Mouse (Mus musculus): Measurements from ENCODE around the gene Dock9. TPM values are rescaled to one million over a fixed set of nuclear protein-coding genes. Genes with fewer than 3 reads are reported as not detected.

The Dock9 gene
- polyA plus RNA-seq, 1 experiment from 2014 or later: 6.2 TPM

- H3K36me3 ChIP-seq: no peaks in the 10 kb centered on the region
- H3K4me3 ChIP-seq: no peak overlapping the region
- H3K4me1 ChIP-seq: no peaks in the 10 kb centered on the region
- no peak overlapping the region for H3K27ac ChIP-seq
- H3K27me3 ChIP-seq: no peaks in the 10 kb centered on the region
- H3K9me3 ChIP-seq (replicated peaks): no peaks in the 10 kb centered on the region
- H3K4me2 ChIP-seq (replicated peaks): no peak overlapping the region
- WGBS: 88% methylated on average over 15 of the region's 15 CpGs
- ATAC-seq (ENCODE audit: low FRiP score): no peak
- H3K9ac ChIP-seq: no peak overlapping the region
These were observed 137.3 kb downstream of the Dock9 start for GRCm38 (mm10) chr14:121660167-121660894.

GRCm38 (mm10) chr14:121659061-121659824 lies 138.4 kb downstream of the Dock9 start:
- H3K4me1 ChIP-seq: no peaks in the 10 kb centered on the region
- no peak for ATAC-seq (ENCODE audit: low FRiP score)
- no peak overlapping the region for H3K27ac ChIP-seq
- H3K36me3 ChIP-seq: no peaks in the 10 kb centered on the region
- H3K27me3 ChIP-seq: no peaks in the 10 kb centered on the region
- H3K4me3 ChIP-seq: no peak overlapping the region
- no peak overlapping the region for H3K9ac ChIP-seq
- H3K9me3 ChIP-seq (replicated peaks): no peaks in the 10 kb centered on the region
- WGBS: 83% methylated on average over 12 of the region's 12 CpGs
- no peak overlapping the region for H3K4me2 ChIP-seq (replicated peaks)

GRCm38 (mm10) chr14:121658537-121658936 lies 139.1 kb downstream of the Dock9 start:
- no peak overlapping the region for H3K27ac ChIP-seq
- ATAC-seq (ENCODE audit: low FRiP score): no peak
- no peaks in the 10 kb centered on the region for H3K36me3 ChIP-seq
- no peak overlapping the region for H3K4me2 ChIP-seq (replicated peaks)
- no peaks in the 10 kb centered on the region for H3K4me1 ChIP-seq
- H3K9ac ChIP-seq: no peak overlapping the region
- no peak overlapping the region for H3K4me3 ChIP-seq
- 89% methylated on average over 9 of the region's 9 CpGs for WGBS
- no peaks in the 10 kb centered on the region for H3K27me3 ChIP-seq
- no peaks in the 10 kb centered on the region for H3K9me3 ChIP-seq (replicated peaks)

GRCm38 (mm10) chr14:121657633-121658032 lies 140.0 kb downstream of the Dock9 start:
- Histone ChIP-seq H3K27me3 (no peaks in the 10 kb centered on the region), H3K36me3 (no peaks in the 10 kb centered on the region), H3K9me3 (replicated peaks) (no peaks in the 10 kb centered on the region), H3K4me3 (no peak overlapping the region), H3K4me2 (replicated peaks) (no peak overlapping the region), H3K4me1 (no peaks in the 10 kb centered on the region), H3K9ac (no peak overlapping the region), H3K27ac (no peak overlapping the region)
- WGBS: 86% methylated on average over 7 of the region's 7 CpGs
- no peak for ATAC-seq (ENCODE audit: low FRiP score)

- no peaks in the 10 kb centered on the region for H3K27me3 ChIP-seq
- no peak overlapping the region for H3K4me3 ChIP-seq
- no peak overlapping the region for H3K9ac ChIP-seq
- no peaks in the 10 kb centered on the region for H3K9me3 ChIP-seq (replicated peaks)
- 91% methylated on average over 10 of the region's 10 CpGs for WGBS
- no peaks in the 10 kb centered on the region for H3K4me1 ChIP-seq
- H3K27ac ChIP-seq: no peak overlapping the region
- ATAC-seq (ENCODE audit: low FRiP score): no peak
- H3K36me3 ChIP-seq: no peaks in the 10 kb centered on the region
- no peak overlapping the region for H3K4me2 ChIP-seq (replicated peaks)
These were observed 140.7 kb downstream of the Dock9 start for GRCm38 (mm10) chr14:121656912-121657311.

GRCm38 (mm10) chr14:121654977-121655376 lies 142.7 kb downstream of the Dock9 start:
- Histone ChIP-seq H3K27ac (no peak overlapping the region), H3K27me3 (no peaks in the 10 kb centered on the region), H3K9ac (no peak overlapping the region), H3K4me2 (replicated peaks) (no peak overlapping the region), H3K9me3 (replicated peaks) (no peaks in the 10 kb centered on the region), H3K4me3 (no peak overlapping the region), H3K4me1 (0 out of 2 replicates have a peak, but pooled peaks cover under 1% of the 10 kb centered on the region), H3K36me3 (no peaks in the 10 kb centered on the region)
- ATAC-seq (ENCODE audit: low FRiP score): no peak
- WGBS: 76% methylated on average over 2 of the region's 2 CpGs

GRCm38 (mm10) chr14:121654416-121654967 lies 143.1 kb downstream of the Dock9 start:
- Histone ChIP-seq H3K9me3 (replicated peaks) (no peaks in the 10 kb centered on the region), H3K4me3 (no peak overlapping the region), H3K9ac (no peak overlapping the region), H3K27me3 (no peaks in the 10 kb centered on the region), H3K36me3 (no peaks in the 10 kb centered on the region), H3K27ac (no peak overlapping the region), H3K4me1 (0 out of 2 replicates have a peak, but pooled peaks cover 3% of the 10 kb centered on the region), H3K4me2 (replicated peaks) (no peak overlapping the region)
- 75% methylated on average over 7 of the region's 7 CpGs for WGBS
- ATAC-seq (ENCODE audit: low FRiP score): no peak

GRCm38 (mm10) chr14:121653717-121654116 lies 143.9 kb downstream of the Dock9 start:
- Histone ChIP-seq H3K4me3 (no peak overlapping the region), H3K9ac (no peak overlapping the region), H3K27me3 (no peaks in the 10 kb centered on the region), H3K4me2 (replicated peaks) (no peak overlapping the region), H3K9me3 (replicated peaks) (no peaks in the 10 kb centered on the region), H3K27ac (no peak overlapping the region), H3K36me3 (no peaks in the 10 kb centered on the region), H3K4me1 (0 out of 2 replicates have a peak, but pooled peaks cover 3% of the 10 kb centered on the region)
- no peak for ATAC-seq (ENCODE audit: low FRiP score)
- WGBS: 84% methylated on average over 10 of the region's 10 CpGs

GRCm38 (mm10) chr14:121653241-121653640 lies 144.4 kb downstream of the Dock9 start:
- Histone ChIP-seq H3K4me1 (0 out of 2 replicates have a peak, but pooled peaks cover 3% of the 10 kb centered on the region), H3K4me2 (replicated peaks) (no peak overlapping the region), H3K27me3 (no peaks in the 10 kb centered on the region), H3K9me3 (replicated peaks) (no peaks in the 10 kb centered on the region), H3K27ac (no peak overlapping the region), H3K9ac (no peak overlapping the region), H3K36me3 (no peaks in the 10 kb centered on the region), H3K4me3 (no peak overlapping the region)
- WGBS: 89% methylated on average over 7 of the region's 7 CpGs
- ATAC-seq (ENCODE audit: low FRiP score): no peak

GRCm38 (mm10) chr14:121648581-121649060 lies 149.0 kb downstream of the Dock9 start:
- H3K4me2 ChIP-seq (replicated peaks): no peak overlapping the region
- 0 out of 2 replicates have a peak, but pooled peaks cover 3% of the 10 kb centered on the region for H3K4me1 ChIP-seq
- H3K36me3 ChIP-seq: 0 out of 2 replicates have a peak, but pooled peaks cover under 1% of the 10 kb centered on the region
- ATAC-seq (ENCODE audit: low FRiP score): no peak
- WGBS: 58% methylated on average over 9 of the region's 9 CpGs
- H3K4me3 ChIP-seq: no peak overlapping the region
- H3K27me3 ChIP-seq: no peaks in the 10 kb centered on the region
- no peaks in the 10 kb centered on the region for H3K9me3 ChIP-seq (replicated peaks)
- H3K27ac ChIP-seq: 0 out of 2 replicates have a peak overlapping the region, but pooled peaks have one; percentile 7
- no peak overlapping the region for H3K9ac ChIP-seq

GRCm38 (mm10) chr14:121647693-121648092 lies 149.9 kb downstream of the Dock9 start:
- Histone ChIP-seq H3K4me2 (replicated peaks) (no peak overlapping the region), H3K27me3 (no peaks in the 10 kb centered on the region), H3K4me1 (0 out of 2 replicates have a peak, but pooled peaks cover 3% of the 10 kb centered on the region), H3K36me3 (0 out of 2 replicates have a peak, but pooled peaks cover 2% of the 10 kb centered on the region), H3K4me3 (no peak overlapping the region), H3K27ac (no peak overlapping the region), H3K9me3 (replicated peaks) (no peaks in the 10 kb centered on the region), H3K9ac (no peak overlapping the region)
- 88% methylated on average over 6 of the region's 6 CpGs for WGBS
- no peak for ATAC-seq (ENCODE audit: low FRiP score)

- Histone ChIP-seq H3K36me3 (0 out of 2 replicates have a peak, but pooled peaks cover 2% of the 10 kb centered on the region), H3K4me3 (no peak overlapping the region), H3K27ac (no peak overlapping the region), H3K4me2 (replicated peaks) (no peak overlapping the region), H3K9ac (no peak overlapping the region), H3K27me3 (no peaks in the 10 kb centered on the region), H3K9me3 (replicated peaks) (no peaks in the 10 kb centered on the region), H3K4me1 (0 out of 2 replicates have a peak, but pooled peaks cover 3% of the 10 kb centered on the region)
- ATAC-seq (ENCODE audit: low FRiP score): no peak
- 75% methylated on average over 10 of the region's 10 CpGs for WGBS
These were observed 151.0 kb downstream of the Dock9 start for GRCm38 (mm10) chr14:121646617-121647016.

Measured in hindbrain, embryonic 12.5 days (tissue).